Mouse (Mus musculus) heart, postnatal 25 days (tissue): ENCODE data around the gene Aqr. TPM values are rescaled to one million over a fixed set of nuclear protein-coding genes. Genes with fewer than 3 reads are reported as not detected.
"Not testable (repeated sequence)": the region's sequence is repeated elsewhere in the genome, so short reads cannot be mapped to it uniquely, and the experiment has no call there.

Source experiments
- DNase-seq: peaks from one replicate; pipeline ENCODE4 v3.0.0; 2022; ENCODE audit warnings: low spot score
- intact Hi-C: fragments of 180-260 bp; cut with DNase I; formaldehyde crosslinking; loops from one replicate; pipeline ENCODE4 v1.15.1; 2025
- total RNA-seq, 2 experiments: library from RNA; stranded (reverse); gene quantifications; 2 replicates each; pipeline ENCODE4 v1.2.3; 2021

The Aqr gene
- total RNA-seq: 10 to 100 TPM; 16.8 to 18.2 TPM

GRCm38 (mm10) chr2:114186924-114187323, at the start of gene Aqr:
Gene Aqr, minus strand, starts transcription at chr2:114187024.
- intact Hi-C loops, DNase-seq: not testable (repeated sequence)

GRCm38 (mm10) chr2:114236566-114236965, 49.7 kb upstream of the Aqr start:
- DNase-seq: no peak
- intact Hi-C loops: no loop called here

- no peak for DNase-seq
- intact Hi-C loops: no loop called here
These were observed 48.8 kb upstream of the Aqr start for GRCm38 (mm10) chr2:114235584-114235983.

- DNase-seq: no peak
- intact Hi-C loops: no loop called here
These were observed 44.4 kb upstream of the Aqr start for GRCm38 (mm10) chr2:114231248-114231647.

GRCm38 (mm10) chr2:114228672-114229071, 41.8 kb upstream of the Aqr start:
- no peak for DNase-seq
- intact Hi-C loops: no loop called here

GRCm38 (mm10) chr2:114205036-114205435, 18.2 kb upstream of the Aqr start:
- intact Hi-C loops: no loop called here
- no peak for DNase-seq

GRCm38 (mm10) chr2:114201574-114201973, 14.8 kb upstream of the Aqr start:
- intact Hi-C loops: no loop called here
- DNase-seq: no peak

- intact Hi-C loops: no loop called here
- DNase-seq: peak; percentile 58
These were observed 14.2 kb upstream of the Aqr start, which contains the start of gene Zfp770 for GRCm38 (mm10) chr2:114200932-114201559. Gene Zfp770, minus strand, starts transcription at chr2:114201469.

- intact Hi-C loops: no loop called here
- DNase-seq: no peak
These were observed 9.6 kb upstream of the Aqr start for GRCm38 (mm10) chr2:114196421-114196820.

GRCm38 (mm10) chr2:114177802-114178733, 8.8 kb downstream of the Aqr start:
- intact Hi-C loops: no loop called here
- no peak for DNase-seq

- intact Hi-C loops: no loop called here
- peak; percentile 53 for DNase-seq
These were observed 12.0 kb downstream of the Aqr start for GRCm38 (mm10) chr2:114174651-114175484.

GRCm38 (mm10) chr2:114173248-114173647, 13.6 kb downstream of the Aqr start:
- DNase-seq: no peak
- intact Hi-C loops: no loop called here

GRCm38 (mm10) chr2:114167837-114168236, 19.0 kb downstream of the Aqr start:
- DNase-seq: no peak

GRCm38 (mm10) chr2:114161978-114162377, 24.8 kb downstream of the Aqr start:
- no peak for DNase-seq
- intact Hi-C loops: no loop called here

More at GRCm38 (mm10) chr2:114167837-114168236, 19.0 kb downstream of the Aqr start:
- intact Hi-C loops: no loop called here

- DNase-seq: no peak
- intact Hi-C loops: no loop called here
These were observed 29.5 kb downstream of the Aqr start for GRCm38 (mm10) chr2:114157345-114157744.

GRCm38 (mm10) chr2:114156639-114157038, 30.2 kb downstream of the Aqr start:
- intact Hi-C loops: no loop called here
- DNase-seq: no peak

GRCm38 (mm10) chr2:114153247-114153646, 33.6 kb downstream of the Aqr start:
- intact Hi-C loops: no loop called here
- DNase-seq: no peak

- intact Hi-C loops: loop anchor here (1.0 to 5.0 kb wide), 2 partner anchors 180 to 280 kb away; no protein-coding TSS in a partner anchor
- no peak for DNase-seq
These were observed 39.9 kb downstream of the Aqr start for GRCm38 (mm10) chr2:114146864-114147458.

GRCm38 (mm10) chr2:114145315-114145801, 41.5 kb downstream of the Aqr start:
- intact Hi-C loops: loop anchor here (5.0 kb wide), 1 partner anchor 178 kb away; no protein-coding TSS in a partner anchor
- DNase-seq: no peak
